Mouse (Mus musculus) thymus, adult 2 months (tissue): ENCODE measurements around the gene Ccdc3.

ENCODE experiments used
- CTCF ChIP-seq: fragments of 200-500 bp; IDR thresholded peaks from 2 replicates; pipeline ENCODE4 v1.5.1; 2012; ENCODE audit warnings: mild to moderate bottlenecking, control low read depth, low read length, moderate library complexity, borderline replicate concordance; ENCODE audit not compliant: control insufficient read depth, poor library complexity, insufficient read depth; ENCODE audit errors: extremely low read depth
- POLR2A ChIP-seq: fragments of 200-500 bp; IDR thresholded peaks from 2 replicates; pipeline ENCODE4 v1.6.1; 2012; ENCODE audit warnings: mild to moderate bottlenecking, low read length, control low read depth, moderate library complexity; ENCODE audit not compliant: control insufficient read depth, poor library complexity, insufficient read depth; ENCODE audit errors: extremely low read depth

- TF ChIP-seq POLR2A (no peak), CTCF (no peak)
Observed at GRCm38 (mm10) chr2:5160236-5160848, 22.8 kb downstream of the Ccdc3 start.
